8 mouse cellular contexts compared by ENCODE assay signal in genomic region chr14:54426689-54427398, GRCm38 (mm10). TPM values are rescaled to one million over a fixed set of nuclear protein-coding genes. Genes with fewer than 3 reads are reported as not detected.
DNase-seq lines count a peak whose midpoint lies in the region; ATAC-seq lines count a peak whose summit lies in the region.

TSS of gene Mrpl52 (plus strand) at chr14:54426909.

- H3K36me3 ChIP-seq in megakaryocyte, embryonic 14.5 days (replicated peaks; ENCODE audit: low read length), result peaks cover 31% of the 10 kb centered on the region

- DNase-seq in adrenal gland, adult (ENCODE audit: inconsistent age in 2 of 2, low spot score in 1 of 2), result peak; percentile 95 to 98
- DNase-seq in embryo, embryonic 10.5 days (ENCODE audit: low spot score), result peak; percentile 96
- DNase-seq in gastrocnemius, postnatal 25 days, result peak; percentile 89
- DNase-seq in left cerebral cortex, adult 9 months (ENCODE audit: low spot score in 2 of 2), result peak; percentile 84 to 93
- DNase-seq in right cerebral cortex, postnatal 10 days (ENCODE audit: low spot score in 2 of 2), result peak; percentile 95 to 96
- DNase-seq in urinary bladder, postnatal 14 days (ENCODE audit: low spot score), result peak; percentile 94

- H3K4me3 ChIP-seq in megakaryocyte, embryonic 14.5 days (replicated peaks), result peak within 1 kb of the TSS; percentile 97

- peak; percentile 83 for ATAC-seq in inflammation-experienced regulatory T-cells, adult 6 months

- H3K4me1 ChIP-seq in megakaryocyte, embryonic 14.5 days, result peaks cover 60% of the 10 kb centered on the region

- H3K9me3 ChIP-seq in megakaryocyte, embryonic 14.5 days, result peaks cover 8% of the 10 kb centered on the region; the same call in 1 of the 2 replicates

- peaks cover 14% of the 10 kb centered on the region for H3K27me3 ChIP-seq in megakaryocyte, embryonic 14.5 days (replicated peaks)

RNA-seq across cellular contexts. Expression of gene Mrpl52, which starts in this region (rescaled TPM):
- total RNA-seq in gastrocnemius, postnatal 25 days (2021), result 10 to 100 TPM; 94.2 to 95.6 TPM
- 100 to 1,000 TPM; 253 to 303 (median 292) TPM for polyA plus RNA-seq in inflammation-experienced regulatory T-cells, adult 6 months (2017; shearing (Covaris generic))
- polyA plus RNA-seq in megakaryocyte, embryonic 14.5 days (2012; ENCODE audit: insufficient read depth, low replicate concordance), result 822 and 954 TPM in 2 replicates

Comparison
In these comparisons a context has a peak if more than half of its experiments do, and no peak if none do; other contexts are left out.
1. Peak in every context shown above with its lines: DNase-seq, ATAC-seq and H3K4me3 ChIP-seq.